Mouse (Mus musculus) left cerebral cortex, adult 2 months (tissue): ENCODE data around the gene Hoxd10. TPM values are rescaled to one million over a fixed set of nuclear protein-coding genes. Genes with fewer than 3 reads are reported as not detected.

Source experiments
- DNase-seq, 2 experiments: peaks; one replicate each; pipeline ENCODE4 v3.0.0; 2021 to 2022; ENCODE audit warnings: low spot score in 2 of 2, mixed read lengths in 1 of 2; ENCODE audit errors: extremely low spot score in 1 of 2
- H3K27ac ChIP-seq: fragments of 200-600 bp; 2 replicates; pipeline ENCODE4 v1.8.1; 2022
- H3K4me3 ChIP-seq: fragments of 200-600 bp; 2 replicates; pipeline ENCODE4 v1.8.1; 2022
- CTCF ChIP-seq: fragments of 200-600 bp; IDR thresholded peaks from 2 replicates; pipeline ENCODE4 v1.8.1; 2022; ENCODE audit warnings: antibody characterized with exemption, mild to moderate bottlenecking, moderate library complexity
- intact Hi-C: fragments of 180-260 bp; cut with DNase I; formaldehyde crosslinking; loops from one replicate; pipeline ENCODE4 v1.15.1; 2025
- total RNA-seq, 2 experiments: library from RNA; stranded (reverse); gene quantifications; 2 replicates each; pipeline ENCODE4 v1.2.3; 2021

The Hoxd10 gene
- total RNA-seq, 2 experiments from 2014 or later: not detected

DNA sequence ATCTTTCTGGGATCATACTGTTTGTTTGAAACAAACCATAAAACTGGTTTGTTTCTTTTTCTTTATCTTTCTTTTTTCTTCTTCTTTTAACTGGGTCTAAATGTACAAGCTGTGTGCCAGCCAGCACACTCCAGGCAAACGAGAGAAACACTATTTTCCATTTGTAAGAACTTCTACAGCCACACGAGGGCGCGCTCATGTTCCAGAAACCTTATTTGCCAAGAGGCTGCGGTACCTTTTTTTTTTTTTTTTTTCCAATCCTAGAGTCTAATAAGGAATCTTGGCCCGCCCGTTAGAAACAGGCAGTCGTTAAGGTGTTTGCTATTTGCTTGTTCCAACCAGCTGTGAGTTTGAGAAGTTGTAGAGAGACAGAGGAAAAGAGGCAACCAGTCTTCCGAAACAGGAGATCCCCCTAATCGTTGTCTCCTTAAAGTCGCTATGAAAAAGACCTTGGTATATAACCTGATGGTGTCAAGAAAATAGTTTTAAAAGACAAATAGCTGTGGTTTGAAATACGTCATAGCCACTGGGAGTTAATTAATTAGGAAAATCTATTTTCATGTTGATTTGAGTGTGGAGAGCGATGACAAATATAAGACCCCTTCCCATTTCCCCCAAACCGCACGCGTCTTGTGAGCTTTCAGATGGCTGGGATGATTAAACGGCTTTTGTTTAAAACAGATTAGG, 5.3 kb upstream of the Hoxd10 start:
- TF ChIP-seq CTCF: peak; percentile 62
- no peak overlapping the region for H3K4me3 ChIP-seq
- intact Hi-C loops: no loop called here
- no peak for DNase-seq
- H3K27ac ChIP-seq: no peak overlapping the region

GRCm38 (mm10) chr2:74686988-74687697, 4.6 kb upstream of the Hoxd10 start:
- no peak overlapping the region for H3K27ac ChIP-seq
- TF ChIP-seq CTCF: no peak
- no peak for DNase-seq
- intact Hi-C loops: no loop called here
- H3K4me3 ChIP-seq: no peak overlapping the region

DNA sequence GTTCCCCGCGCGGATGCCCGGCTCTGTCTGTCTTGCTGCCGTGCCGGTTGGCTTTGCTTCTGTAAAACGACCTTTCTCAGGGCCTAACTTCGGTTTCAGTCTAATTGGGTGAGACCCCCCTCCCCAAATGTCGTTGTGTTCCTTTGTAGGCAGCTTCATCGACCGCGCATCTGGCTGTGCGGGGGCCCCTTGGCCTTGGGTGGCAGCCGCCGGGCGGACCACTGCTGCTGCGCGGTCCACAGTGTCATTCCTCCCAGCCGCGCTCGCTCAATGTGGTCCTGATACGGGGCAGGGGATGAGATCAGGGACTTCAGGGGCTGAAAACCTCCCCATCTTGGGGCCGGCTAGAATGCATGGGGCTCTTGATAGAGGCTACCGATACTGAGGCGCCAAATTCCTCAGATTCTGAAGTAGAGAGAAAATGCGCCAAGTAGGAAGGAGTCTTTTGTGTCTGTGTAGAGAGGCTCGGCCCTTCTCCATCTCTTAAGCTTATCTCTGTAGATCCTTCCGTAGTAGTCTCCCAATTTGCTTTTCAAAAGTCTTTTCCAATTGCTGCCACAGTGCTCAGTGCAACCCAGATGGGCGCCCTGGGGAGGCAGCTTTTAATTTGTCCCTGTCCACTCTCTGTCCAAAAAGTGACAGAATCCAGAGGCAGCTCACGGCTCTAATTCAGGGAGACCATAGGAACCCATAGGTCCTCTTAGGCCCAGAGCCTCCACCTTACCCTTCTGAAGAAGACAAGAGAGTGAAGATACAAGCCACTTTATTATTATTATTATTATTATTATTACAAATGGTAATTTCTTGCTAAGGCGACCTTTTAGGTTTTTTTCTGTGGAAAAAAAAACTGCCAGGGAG, 3.8 kb upstream of the Hoxd10 start:
- Histone ChIP-seq H3K27ac (no peak overlapping the region), H3K4me3 (no peak overlapping the region)
- intact Hi-C loops: no loop called here
- DNase-seq: no peak
- TF ChIP-seq CTCF: no peak

DNA sequence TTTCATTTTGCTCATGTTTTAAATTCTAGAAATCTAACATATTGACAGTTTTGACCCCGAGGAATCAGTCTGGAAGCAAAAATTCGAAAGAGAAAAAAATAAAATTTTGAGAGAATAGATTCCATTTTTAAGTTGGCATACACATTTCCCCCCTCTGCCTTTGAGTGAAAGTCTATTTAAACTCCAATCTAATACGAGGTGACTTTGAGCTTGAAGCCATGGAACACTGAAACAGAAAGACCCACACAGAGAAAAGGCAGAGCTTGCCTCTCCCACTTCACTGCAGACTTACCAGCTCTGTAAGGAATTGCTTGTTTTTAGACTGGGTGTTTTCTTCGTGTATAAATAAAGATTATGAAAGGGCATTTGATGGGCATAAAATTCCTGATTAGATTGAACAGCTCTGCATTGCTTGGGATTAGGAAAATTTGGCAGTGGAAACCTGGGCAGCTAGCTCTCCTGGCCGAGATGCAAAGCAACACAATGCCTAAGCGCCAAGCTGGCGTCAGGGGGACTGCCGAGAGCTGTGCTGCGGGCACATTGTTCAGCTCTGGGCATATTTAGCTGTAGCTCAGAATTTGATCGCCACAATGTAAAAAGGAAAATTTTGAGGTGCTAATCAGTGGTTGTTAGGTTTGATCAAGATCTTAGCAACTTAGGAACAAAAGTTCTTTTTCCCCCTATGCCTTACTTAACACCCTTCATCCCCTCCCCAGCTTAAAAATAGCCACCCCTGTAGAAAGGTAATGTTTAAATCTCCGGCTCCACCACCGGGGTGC, 2.7 kb upstream of the Hoxd10 start:
- Histone ChIP-seq H3K27ac (no peak overlapping the region), H3K4me3 (no peak overlapping the region)
- no peak for DNase-seq
- TF ChIP-seq CTCF: no peak
- intact Hi-C loops: no loop called here

DNA sequence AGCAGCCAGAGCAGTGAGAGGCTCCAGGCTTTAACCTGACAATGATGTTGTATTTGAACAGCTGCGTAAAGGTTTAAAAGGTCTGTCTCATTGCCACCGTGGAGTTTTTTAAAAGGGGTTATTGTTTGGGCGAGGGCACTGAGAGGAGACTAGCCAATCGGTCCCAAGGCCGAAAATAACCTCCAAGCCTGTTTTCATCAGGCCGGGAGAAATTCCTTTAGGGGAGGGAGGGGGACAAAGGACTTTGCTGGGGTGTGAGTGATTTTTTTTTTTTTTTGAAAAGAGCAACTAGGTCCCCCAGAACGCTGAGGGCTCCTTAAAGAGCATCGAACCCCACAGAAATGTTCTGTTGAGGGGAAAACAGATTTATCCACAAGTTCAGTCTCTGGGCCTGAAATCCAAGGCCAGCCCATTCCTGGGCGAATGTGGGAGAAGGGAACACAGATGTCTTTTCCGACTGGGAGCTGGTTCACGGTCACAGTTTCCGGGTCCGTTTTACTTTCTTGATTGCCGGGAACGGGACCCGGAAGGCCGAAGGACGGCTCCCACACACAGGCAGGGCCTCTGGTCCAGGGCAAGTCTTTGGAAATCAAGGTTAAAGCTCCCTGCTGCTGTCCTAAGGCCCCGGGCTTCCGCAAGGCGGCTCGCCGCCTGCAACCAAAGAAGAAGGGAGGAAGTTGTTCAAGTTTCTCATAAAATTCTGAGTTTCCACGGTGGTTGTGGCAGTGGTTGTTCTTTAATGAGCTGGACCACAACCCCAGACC, 2.0 kb upstream of the Hoxd10 start:
- TF ChIP-seq CTCF: no peak
- Histone ChIP-seq H3K27ac (no peak overlapping the region), H3K4me3 (no peak overlapping the region)
- intact Hi-C loops: loop anchor here (10.0 kb wide), 1 partner anchor 1415 kb away; the partner anchor contains the start of gene Sp9
- no peak for DNase-seq

- no peak for DNase-seq
- intact Hi-C loops: loop anchor here (10.0 kb wide), 1 partner anchor 1416 kb away; the partner anchor contains the start of gene Sp9
- no peak for TF ChIP-seq CTCF
- Histone ChIP-seq H3K4me3 (no peak overlapping the region), H3K27ac (no peak overlapping the region)
Observed at GRCm38 (mm10) chr2:74690338-74690716, 1.4 kb upstream of the Hoxd10 start.

DNA sequence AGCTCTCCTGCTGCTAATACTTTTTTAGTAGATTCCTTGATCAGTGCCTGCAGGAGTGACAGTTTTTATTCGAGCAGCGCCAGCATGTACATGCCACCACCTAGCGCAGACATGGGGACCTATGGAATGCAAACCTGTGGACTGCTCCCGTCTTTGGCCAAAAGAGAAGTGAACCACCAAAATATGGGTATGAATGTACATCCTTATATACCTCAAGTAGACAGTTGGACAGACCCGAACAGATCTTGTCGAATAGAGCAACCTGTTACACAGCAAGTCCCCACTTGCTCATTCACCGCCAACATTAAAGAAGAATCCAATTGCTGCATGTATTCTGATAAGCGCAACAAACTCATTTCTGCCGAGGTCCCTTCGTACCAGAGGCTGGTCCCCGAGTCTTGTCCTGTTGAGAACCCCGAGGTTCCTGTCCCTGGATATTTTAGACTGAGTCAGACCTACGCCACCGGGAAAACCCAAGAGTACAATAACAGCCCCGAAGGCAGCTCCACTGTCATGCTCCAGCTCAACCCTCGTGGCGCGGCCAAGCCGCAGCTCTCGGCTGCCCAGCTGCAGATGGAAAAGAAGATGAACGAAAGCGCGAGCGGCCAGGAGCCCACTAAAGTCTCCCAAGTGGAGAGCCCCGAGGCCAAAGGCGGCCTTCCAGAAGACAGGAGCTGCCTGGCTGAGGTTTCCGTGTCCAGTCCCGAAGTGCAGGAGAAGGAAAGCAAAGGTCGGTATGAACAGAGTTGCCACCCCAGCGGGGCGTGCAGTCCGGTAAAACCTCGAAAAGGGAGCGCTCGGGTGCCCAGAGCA, 477 bp downstream of the Hoxd10 start:
- DNase-seq: no peak
- no peak for TF ChIP-seq CTCF
- H3K27ac ChIP-seq: no peak overlapping the region
- intact Hi-C loops: loop anchor here (10.0 kb wide), 1 partner anchor 1417 kb away; the partner anchor contains the start of gene Sp9
- H3K4me3 ChIP-seq: no peak overlapping the region

DNA sequence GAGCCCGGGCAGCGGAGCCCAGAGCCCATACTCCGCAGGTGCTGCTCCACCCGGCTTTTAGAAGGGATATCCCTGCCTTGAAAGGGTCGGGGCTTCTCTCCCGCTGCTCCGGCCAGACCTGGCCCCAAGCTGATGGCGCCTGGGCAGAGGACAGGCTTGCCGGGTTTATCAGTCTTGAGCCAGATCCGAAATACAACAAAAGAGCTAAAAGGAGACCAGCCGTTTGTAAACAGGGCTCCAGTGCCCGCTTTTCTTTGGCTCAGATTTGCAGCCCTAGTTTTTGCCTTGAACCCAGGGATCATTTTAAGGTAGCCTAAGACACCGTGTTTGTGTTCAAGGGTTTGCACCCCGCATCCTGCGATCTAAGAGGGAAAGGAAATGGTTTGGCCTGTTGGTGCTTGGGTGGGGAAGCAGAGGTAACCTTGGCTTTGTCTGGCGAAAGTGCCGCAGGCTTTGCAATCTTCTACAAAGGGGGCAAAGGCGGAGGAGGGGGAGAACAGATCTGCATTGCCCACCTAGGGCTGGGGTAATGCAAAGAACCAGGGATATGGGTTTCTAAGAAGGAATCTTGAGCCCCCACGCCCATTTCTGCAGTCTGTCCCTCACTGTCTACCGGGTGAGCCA, 1.2 kb downstream of the Hoxd10 start:
- H3K4me3 ChIP-seq: no peak overlapping the region
- no peak overlapping the region for H3K27ac ChIP-seq
- DNase-seq: no peak
- intact Hi-C loops: loop anchor here (10.0 kb wide), 1 partner anchor 1418 kb away; the partner anchor contains the start of gene Sp9
- no peak for TF ChIP-seq CTCF

DNA sequence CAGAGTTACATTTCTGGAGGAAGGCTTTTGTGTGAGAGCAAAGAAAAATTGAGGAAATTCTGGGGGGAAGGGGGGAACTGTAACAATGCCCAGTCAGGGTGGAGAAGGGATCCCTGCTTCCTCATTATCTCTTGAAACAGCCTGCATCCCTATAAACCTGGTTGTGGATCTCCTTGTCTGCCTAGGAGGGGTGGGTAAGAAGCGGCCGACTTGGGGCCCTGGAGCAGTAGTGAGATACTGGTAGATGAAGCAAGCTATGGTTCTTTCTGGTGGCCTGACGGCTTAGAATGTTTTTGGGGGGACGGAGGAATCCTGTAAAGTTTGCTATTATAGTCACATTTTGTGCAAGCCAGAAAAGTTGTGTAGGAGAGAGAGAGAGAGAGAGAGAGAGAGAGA, 1.7 kb downstream of the Hoxd10 start:
- intact Hi-C loops: loop anchor here (10.0 kb wide), 1 partner anchor 1419 kb away; the partner anchor contains the start of gene Sp9
- TF ChIP-seq CTCF: no peak

GRCm38 (mm10) chr2:74694066-74694465, 2.3 kb downstream of the Hoxd10 start:
- no peak for DNase-seq
- H3K4me3 ChIP-seq: no peak overlapping the region
- no peak overlapping the region for H3K27ac ChIP-seq
- intact Hi-C loops: loop anchor here (10.0 kb wide), 1 partner anchor 1419 kb away; the partner anchor contains the start of gene Sp9
- peak; percentile 8; the same call in 1 of the 2 replicates for TF ChIP-seq CTCF

More for the DNA sequence above, 1.7 kb downstream of the Hoxd10 start:
- no peak overlapping the region for H3K4me3 ChIP-seq
- H3K27ac ChIP-seq: no peak overlapping the region
- DNase-seq: no peak
